Mouse (Mus musculus): ENCODE measurements around the gene Pum1.

The Pum1 gene

DNA sequence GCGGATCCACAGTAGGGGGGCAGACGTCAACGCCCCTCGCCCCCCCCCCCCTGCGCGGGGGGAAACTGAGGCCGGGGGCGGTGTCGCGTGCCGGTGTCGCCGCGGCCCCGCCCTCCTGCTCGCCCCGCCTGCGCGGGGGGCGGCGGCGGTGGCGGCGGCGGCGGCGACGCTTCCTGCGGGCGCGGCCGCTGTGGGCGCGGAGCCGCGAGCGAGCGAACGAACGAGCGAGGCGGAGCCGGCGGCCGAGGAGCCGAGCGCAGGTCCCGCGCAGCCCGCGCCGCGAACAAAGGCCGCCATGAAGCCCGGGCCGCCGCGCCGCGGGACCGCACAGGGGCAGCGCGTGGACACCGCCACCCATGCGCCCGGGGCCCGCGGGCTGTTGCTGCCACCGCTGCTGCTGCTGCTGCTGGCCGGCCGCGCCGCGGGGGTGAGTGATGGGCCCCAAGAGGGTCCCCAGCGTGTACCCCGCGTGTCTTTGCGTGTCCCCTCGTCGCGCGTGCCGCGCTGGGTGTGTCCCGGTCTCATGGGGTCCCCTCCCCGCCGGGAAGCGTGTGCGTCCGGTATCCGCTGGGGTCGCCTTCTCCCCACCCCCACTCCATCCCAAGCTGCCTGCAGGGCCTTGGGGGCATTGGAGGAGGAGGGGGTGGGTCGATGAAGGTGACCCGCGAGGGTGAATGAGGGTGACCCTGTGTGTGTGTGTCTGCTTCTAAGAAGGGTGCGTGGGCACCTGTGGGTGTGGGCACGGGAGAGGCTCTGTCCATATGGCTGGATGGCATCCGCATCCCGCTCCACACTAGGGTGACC is 129.5 kb downstream of the Pum1 start, which contains the start of gene Sdc3:
Gene Sdc3 (plus strand): TSS at position 162 of the 804 bp plus-strand sequence.
- DNase-seq (ENCODE audit: low spot score): no peak

- DNase-seq (ENCODE audit: low spot score): no peak
These were observed 130.0 kb downstream of the Pum1 start for GRCm38 (mm10) chr4:130793180-130793501.

GRCm38 (mm10) chr4:130794771-130795170 is 131.7 kb downstream of the Pum1 start:
- no peak for DNase-seq (ENCODE audit: low spot score)

- no peak for DNase-seq (ENCODE audit: low spot score)
These were observed 132.8 kb downstream of the Pum1 start for GRCm38 (mm10) chr4:130795970-130796369.

DNA sequence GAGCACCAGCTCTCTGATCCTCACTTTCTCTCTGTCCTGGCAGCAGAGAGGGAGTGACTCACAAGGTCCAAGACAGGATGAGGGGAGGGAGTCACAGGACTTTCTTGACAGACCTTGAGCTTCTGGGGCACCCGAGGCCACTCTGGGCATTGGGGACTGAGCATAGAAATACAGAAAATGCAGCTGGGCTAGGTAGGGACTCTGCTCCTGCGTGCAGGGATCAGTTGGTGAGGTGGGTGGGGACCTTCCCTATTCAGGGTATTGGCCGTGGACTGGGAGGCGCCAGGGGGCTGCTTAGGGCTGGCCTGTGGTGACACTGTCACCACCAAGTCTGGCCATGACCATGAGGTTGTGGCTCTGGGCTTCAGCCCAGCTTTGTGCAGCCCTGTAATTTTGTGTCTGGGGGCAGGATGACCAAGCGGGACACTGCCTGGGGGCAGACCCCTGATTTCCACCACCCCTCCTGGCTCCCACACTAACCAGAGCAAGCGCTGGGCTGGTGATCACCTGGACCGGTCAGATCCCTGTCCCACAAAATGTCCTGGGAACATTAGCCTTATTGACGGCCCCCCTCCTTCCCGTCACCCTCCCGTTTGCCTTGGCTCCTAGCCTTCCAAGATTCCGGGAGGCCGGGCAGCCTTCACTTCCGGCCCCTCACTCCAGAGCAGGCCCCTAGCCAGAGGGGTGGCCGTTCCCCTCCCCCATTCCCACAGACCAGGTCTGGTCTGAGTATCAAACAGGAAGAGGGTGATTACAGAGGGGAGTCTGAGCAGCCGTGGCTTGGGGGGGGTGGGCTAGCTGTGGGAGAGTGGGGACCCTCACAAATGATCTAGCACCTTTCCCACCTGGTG is 134.3 kb downstream of the Pum1 start:
- no peak for DNase-seq (ENCODE audit: low spot score)

DNA sequence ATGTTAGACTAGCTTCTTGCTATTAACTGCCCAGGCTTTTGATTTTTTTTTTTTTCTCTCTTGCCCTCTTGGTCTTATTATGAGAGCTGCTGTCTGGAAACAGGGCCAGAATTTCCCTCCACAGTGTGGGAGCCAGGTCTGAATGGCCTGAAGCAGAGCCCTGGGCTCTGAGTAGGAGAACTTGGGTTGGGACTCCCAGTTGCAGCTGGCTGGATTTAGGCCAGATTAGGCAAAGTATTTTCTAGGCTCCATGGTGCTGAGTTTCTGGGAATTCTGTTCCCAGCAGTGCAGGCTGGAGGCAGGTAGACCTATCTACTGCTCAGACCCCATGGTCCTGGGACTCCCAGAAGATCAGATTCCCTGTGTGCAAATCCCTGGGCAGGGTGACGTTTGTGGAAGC is 135.3 kb downstream of the Pum1 start:
- no peak for DNase-seq (ENCODE audit: low spot score)

DNA sequence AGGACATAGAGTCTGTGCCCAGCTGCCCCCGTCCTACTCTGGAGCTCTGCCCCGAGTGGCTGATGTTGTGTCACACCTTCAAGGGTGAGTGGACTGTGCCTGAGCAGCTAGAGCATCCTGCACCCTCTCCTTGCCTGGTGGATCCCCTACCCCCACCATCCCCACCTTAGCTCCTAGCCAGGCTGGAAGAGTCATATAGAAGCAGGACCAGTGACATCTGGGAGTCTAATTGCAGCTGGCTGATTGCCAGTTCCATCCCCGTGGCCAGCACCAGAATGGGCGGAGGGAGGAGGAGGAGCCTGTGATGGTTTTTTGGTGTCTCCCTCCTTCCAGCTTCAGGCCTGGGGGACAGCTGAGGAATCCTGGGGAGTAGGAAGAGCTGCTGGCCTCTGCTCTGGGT is 136.0 kb downstream of the Pum1 start:
- DNase-seq (ENCODE audit: low spot score): no peak

GRCm38 (mm10) chr4:130799582-130799981 is 136.5 kb downstream of the Pum1 start:
- no peak for DNase-seq (ENCODE audit: low spot score)

DNA sequence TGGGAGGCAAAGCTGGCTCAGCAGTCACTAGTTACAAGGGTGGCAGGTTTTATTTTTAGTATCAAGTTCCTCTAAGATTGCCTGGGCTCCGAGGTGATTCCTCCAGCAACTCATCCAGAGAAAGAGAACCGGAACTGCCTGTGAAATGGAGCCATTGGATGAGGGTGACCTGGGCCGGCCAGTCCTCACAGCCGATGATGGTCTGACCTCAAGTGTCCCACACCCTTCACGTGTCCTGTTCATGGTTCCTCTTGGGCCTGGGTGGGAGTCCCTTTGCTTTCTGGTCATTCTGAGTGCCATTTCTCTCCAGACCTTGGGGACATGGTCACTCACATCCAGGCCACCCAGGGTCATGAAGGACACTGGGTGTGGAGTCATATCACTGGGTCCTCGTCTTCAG is 137.0 kb downstream of the Pum1 start:
- DNase-seq (ENCODE audit: low spot score): no peak

- no peak for DNase-seq (ENCODE audit: low spot score)
These were observed 138.1 kb downstream of the Pum1 start for GRCm38 (mm10) chr4:130801198-130801597.

DNA sequence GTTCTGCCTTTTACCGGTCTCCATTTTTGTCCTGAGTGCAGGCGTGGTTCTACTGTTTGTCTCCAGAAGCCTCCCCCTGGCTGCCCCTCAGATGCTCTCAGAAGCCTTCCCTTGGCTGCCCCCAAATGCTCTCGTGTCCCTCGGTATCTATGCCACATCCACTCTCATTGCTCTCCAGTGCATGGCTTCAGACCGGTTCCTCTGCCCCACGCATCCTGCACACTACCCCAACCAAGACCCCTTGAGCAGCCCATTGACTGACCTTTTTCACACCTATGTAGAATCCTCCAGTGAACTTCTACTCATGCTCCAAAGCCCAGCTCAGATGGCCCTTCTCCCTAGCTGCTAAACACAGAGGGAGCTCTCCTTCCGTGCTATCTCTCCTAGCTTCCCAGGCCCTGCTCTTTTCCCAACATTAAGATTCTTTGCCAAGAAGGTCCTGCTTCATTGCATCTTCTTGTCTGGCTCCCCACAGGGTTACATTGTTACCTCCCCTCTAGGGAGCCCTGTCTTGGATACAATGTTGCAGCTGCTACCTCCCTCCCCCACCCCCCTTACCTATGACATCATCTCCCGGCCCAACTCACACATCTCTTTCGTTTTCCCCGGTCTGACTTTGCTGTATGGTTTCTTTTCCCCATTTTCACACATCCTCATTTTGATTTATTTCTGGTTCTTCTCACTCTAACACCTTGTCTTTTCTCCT is 138.7 kb downstream of the Pum1 start:
- no peak for DNase-seq (ENCODE audit: low spot score)

GRCm38 (mm10) chr4:130803591-130803990 is 140.5 kb downstream of the Pum1 start:
- DNase-seq (ENCODE audit: low spot score): no peak

DNA sequence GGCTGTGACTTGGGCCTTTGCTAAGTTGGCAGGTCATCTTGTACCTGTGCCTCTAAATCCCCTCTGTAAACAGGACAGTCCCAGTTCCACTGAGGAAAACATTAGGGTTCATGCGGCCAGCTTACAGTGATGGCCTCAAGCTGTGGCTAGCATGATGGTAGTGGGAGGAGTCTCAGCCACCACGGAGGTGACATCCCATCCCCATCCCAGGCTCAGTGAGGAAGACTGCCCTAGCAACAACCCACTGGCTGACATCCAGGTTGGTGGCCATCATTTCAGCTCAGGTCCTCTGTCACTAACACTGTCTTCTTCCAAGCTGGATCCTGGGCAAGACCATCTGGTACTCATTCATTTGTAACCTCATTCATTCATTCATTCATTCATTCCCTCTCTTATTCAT is 141.2 kb downstream of the Pum1 start:
- DNase-seq (ENCODE audit: low spot score): no peak

GRCm38 (mm10) chr4:130804771-130805361 is 141.7 kb downstream of the Pum1 start:
- DNase-seq (ENCODE audit: low spot score): no peak

DNA sequence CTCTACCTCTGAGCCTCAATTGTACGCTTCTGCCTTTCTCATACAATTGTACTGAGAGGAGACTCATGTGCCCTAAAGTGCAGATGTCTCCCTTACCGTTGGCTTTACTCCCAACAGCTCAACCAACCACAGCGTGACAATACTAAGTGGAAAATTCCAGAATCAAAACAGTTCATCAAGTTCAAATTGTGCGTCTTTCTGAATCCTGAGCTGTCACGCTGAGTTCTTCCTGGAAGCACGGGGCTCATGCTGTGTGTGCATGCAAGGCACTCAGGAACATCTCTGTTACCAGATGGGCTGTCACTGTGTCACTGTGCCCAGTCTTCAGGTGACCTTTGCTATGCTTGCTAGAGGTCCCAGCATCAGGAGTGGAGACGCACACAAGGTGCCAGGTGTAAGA is 142.6 kb downstream of the Pum1 start:
- no peak for DNase-seq (ENCODE audit: low spot score)

GRCm38 (mm10) chr4:130806746-130807145 is 143.6 kb downstream of the Pum1 start:
- no peak for DNase-seq (ENCODE audit: low spot score)

DNA sequence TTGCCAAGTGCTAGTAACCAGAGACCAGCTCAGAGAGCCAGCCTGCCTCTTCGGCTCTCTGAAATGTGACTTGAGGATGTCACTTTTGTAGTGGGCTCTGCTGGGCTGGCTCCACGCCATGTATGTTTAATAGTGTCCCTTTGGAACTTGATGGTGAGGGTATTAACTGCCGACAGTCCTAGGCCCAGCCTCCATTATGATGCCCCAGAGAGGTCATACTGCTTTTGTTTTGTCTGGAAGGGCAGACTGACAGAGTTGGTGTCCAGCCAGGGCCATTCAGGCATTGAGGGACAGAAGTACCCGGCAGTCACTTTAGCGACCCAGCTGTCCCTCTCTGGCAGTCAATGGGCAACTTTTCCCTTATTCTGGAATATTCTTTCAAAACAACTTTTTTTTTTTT is 146.7 kb downstream of the Pum1 start:
- no peak for DNase-seq (ENCODE audit: low spot score)

DNA sequence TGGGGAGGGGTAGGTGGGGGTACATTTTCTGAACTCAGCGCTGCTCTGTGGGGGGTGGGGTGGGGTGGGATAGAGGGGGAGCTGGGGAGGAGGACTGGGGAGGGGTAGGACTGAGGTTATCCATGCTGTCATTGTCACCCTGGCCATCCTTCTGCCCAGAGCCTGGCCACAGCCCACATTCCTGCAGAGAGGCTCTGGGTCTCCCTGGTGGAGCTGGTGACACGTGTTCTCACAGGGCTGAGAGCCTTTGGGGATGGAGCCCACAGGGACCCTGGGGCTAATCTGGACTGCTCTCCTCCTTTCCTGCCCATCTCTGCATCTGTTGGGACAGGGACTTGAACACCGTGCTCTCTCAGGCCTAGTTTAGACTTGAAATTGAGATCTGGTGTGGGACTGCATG is 147.7 kb downstream of the Pum1 start:
- DNase-seq (ENCODE audit: low spot score): no peak

- DNase-seq (ENCODE audit: low spot score): no peak
These were observed 148.3 kb downstream of the Pum1 start for GRCm38 (mm10) chr4:130811385-130811784.

DNA sequence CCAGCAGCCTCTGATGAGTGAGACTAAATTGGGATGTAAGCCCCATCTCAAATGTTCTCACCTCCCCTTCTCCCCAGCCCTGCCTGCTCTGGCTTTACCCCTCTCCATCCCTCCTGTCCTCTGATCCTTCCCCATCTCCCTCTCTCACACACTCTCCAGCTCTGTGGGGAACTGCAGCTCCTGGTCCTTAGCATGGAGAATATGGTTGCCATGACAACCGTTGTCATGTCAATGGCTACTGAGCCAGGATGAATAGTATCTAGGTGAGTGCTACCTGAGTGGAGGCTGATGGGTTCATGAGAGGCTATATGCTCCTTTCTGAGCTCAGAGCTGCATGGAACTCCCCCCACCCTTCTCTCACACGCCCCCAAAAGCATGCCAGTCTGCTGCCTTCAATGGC is 150.8 kb downstream of the Pum1 start:
- no peak for DNase-seq (ENCODE audit: low spot score)

DNA sequence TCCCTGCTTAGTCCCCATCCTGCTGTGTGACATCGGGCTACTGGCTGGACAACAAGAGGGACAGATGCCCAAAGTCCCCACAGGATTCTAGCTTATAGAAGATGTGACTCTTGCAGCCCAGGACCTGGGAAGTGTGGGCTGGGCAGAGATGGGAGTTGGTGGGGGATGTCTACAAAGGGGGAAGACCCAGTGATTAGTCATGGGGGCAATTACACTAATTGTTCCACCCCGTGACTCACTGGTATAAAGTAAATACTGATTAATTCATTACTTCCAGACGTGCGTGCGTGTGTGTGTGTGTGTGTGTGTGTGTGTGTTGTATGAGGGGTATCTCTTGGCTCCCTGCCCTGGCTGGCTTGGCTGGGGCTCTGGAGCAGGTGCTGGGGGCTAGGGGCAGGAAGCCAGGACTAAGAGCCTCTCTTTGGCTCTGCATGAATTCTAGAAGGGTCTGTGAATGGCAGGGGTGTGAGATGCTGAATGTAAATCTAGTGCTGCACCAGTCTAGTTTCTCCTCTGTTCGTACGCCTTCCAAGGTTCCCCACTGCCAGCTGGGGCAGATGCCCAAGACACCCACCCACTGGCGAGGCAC is 151.7 kb downstream of the Pum1 start:
- DNase-seq (ENCODE audit: low spot score): no peak

DNA sequence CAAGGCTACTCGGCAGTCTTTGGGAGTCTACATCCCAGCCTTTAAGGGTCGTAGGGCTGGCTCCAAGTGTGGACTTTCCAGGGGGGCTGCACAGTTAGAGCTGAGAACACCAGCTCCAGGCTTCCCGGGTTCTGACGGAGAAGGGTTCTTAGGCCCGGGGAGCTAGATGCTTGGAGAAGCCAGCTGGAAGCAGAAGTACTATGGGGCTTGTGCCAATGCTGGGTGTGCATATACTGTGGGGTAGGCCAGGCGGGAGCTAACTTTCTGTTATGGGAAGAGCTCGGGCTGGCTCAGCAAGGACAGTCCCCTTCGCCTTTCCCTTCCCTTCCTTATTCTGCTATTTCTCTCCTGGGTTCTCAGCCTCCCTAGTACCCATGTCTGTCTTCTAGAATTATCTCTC is 152.7 kb downstream of the Pum1 start:
- no peak for DNase-seq (ENCODE audit: low spot score)

All from ovary, adult 18-20 months (tissue).